Mouse (Mus musculus) heart, adult 2 months (tissue): ENCODE measurements around the gene Nudt16l1. TPM values are rescaled to one million over a fixed set of nuclear protein-coding genes. Genes with fewer than 3 reads are reported as not detected.

Experiments used
- DNase-seq, 2 experiments: peaks; one replicate each; pipeline ENCODE4 v3.0.0; 2021
- H3K27ac ChIP-seq: fragments of 200-600 bp; 2 replicates; pipeline ENCODE4 v1.8.1; 2022
- H3K27me3 ChIP-seq: fragments of 200-500 bp; 2 replicates; pipeline ENCODE4 v1.6.1; 2012; ENCODE audit warnings: mild to moderate bottlenecking, low read length, inconsistent platforms, mixed read lengths; ENCODE audit not compliant: control insufficient read depth, insufficient read depth
- H3K36me3 ChIP-seq: fragments of 200-500 bp; 2 replicates; pipeline ENCODE4 v1.6.1; 2012; ENCODE audit warnings: low read length, inconsistent platforms; ENCODE audit not compliant: control insufficient read depth, insufficient read depth
- H3K4me1 ChIP-seq: fragments of 200-500 bp; 2 replicates; pipeline ENCODE4 v1.6.1; 2011; ENCODE audit warnings: low read length; ENCODE audit not compliant: control insufficient read depth, insufficient read depth
- H3K4me3 ChIP-seq: fragments of 200-600 bp; 2 replicates; pipeline ENCODE4 v1.8.1; 2022
- H3K79me2 ChIP-seq: fragments of 200-500 bp; replicated peaks from 2 replicates; pipeline ENCODE4 v1.6.1; 2012; ENCODE audit warnings: mild to moderate bottlenecking, inconsistent platforms, low read length, moderate library complexity, mixed read lengths; ENCODE audit not compliant: control insufficient read depth, insufficient read depth
- H3K9ac ChIP-seq: fragments of 200-500 bp; 2 replicates; pipeline ENCODE4 v1.6.1; 2012; ENCODE audit warnings: low read depth, mild to moderate bottlenecking, control low read depth, inconsistent platforms, low read length, mixed read lengths
- CTCF ChIP-seq: fragments of 200-600 bp; IDR thresholded peaks from 2 replicates; pipeline ENCODE4 v1.8.1; 2022; ENCODE audit warnings: antibody characterized with exemption, mild to moderate bottlenecking, moderate library complexity
- EP300 ChIP-seq: fragments of 200-500 bp; IDR thresholded peaks from 2 replicates; pipeline ENCODE4 v1.6.1; 2011; ENCODE audit warnings: low read depth, low read length, control low read depth; ENCODE audit not compliant: insufficient read depth
- POLR2A ChIP-seq: fragments of 200-500 bp; IDR thresholded peaks from 2 replicates; pipeline ENCODE4 v1.6.1; 2011; ENCODE audit warnings: mild to moderate bottlenecking, low read depth, low read length, control low read depth; ENCODE audit not compliant: insufficient read depth
- WGBS: fragments of 180-500 bp; shearing (Covaris S2); methylation state at CpG from one replicate; pipeline ENCODE4 v1.1.7; 2018; 5-methylcytosine and 5-hydroxymethylcytosine counted together
- intact Hi-C: fragments of 180-260 bp; cut with DNase I; formaldehyde crosslinking; loops from one replicate; pipeline ENCODE4 v1.15.1; 2025
- polyA plus RNA-seq: library from polyadenylated mRNA; depleted of rRNA; stranded (reverse); fragments of >200 nt; gene quantifications from 2 replicates; pipeline ENCODE4 v1.2.3, GENCODE M21; 2012
- total RNA-seq, 2 experiments: library from RNA; stranded (reverse); gene quantifications; 2 replicates each; pipeline ENCODE4 v1.2.3; 2021

Gene Nudt16l1
- total and polyA plus RNA-seq, 3 experiments: 16.7 to 38.9 (median 17.1) TPM

GRCm38 (mm10) chr16:4935430-4935829 is 3.1 kb upstream of the Nudt16l1 start:
- H3K27ac ChIP-seq: no peak overlapping the region
- no peak overlapping the region for H3K4me3 ChIP-seq

GRCm38 (mm10) chr16:4935931-4936703 is 2.4 kb upstream of the Nudt16l1 start:
- peaks cover 12% of the 10 kb centered on the region for H3K4me1 ChIP-seq
- 37% methylated on average over 10 of the region's 10 CpGs for WGBS
- no peak overlapping the region for H3K4me3 ChIP-seq
- no peaks in the 10 kb centered on the region for H3K36me3 ChIP-seq
- peak overlapping the region; percentile 33; the same call in 1 of the 2 replicates for H3K27ac ChIP-seq
- no peak overlapping the region for H3K9ac ChIP-seq
- no peak for TF ChIP-seq EP300
- no peak for TF ChIP-seq POLR2A
- no peak for TF ChIP-seq CTCF
- DNase-seq: no peak
- intact Hi-C loops: no loop called here
- no peaks in the 10 kb centered on the region; the same call in 1 of the 2 replicates for H3K79me2 ChIP-seq
- H3K27me3 ChIP-seq: no peaks in the 10 kb centered on the region

More at GRCm38 (mm10) chr16:4935430-4935829, 3.1 kb upstream of the Nudt16l1 start:
- peaks cover 12% of the 10 kb centered on the region for H3K4me1 ChIP-seq
- no peaks in the 10 kb centered on the region for H3K36me3 ChIP-seq
- no peak for DNase-seq
- TF ChIP-seq POLR2A: no peak
- no peak for TF ChIP-seq EP300
- no peak for TF ChIP-seq CTCF
- no peaks in the 10 kb centered on the region; the same call in 1 of the 2 replicates for H3K79me2 ChIP-seq
- H3K9ac ChIP-seq: no peak overlapping the region
- H3K27me3 ChIP-seq: no peaks in the 10 kb centered on the region
- intact Hi-C loops: no loop called here
- WGBS: 95% methylated on average over 31 of the region's 31 CpGs

- Histone ChIP-seq H3K9ac (no peak overlapping the region), H3K4me3 (no peak overlapping the region), H3K4me1 (peaks cover 12% of the 10 kb centered on the region), H3K79me2 (no peaks in the 10 kb centered on the region; the same call in 1 of the 2 replicates), H3K27ac (no peak overlapping the region), H3K27me3 (no peaks in the 10 kb centered on the region), H3K36me3 (no peaks in the 10 kb centered on the region)
- DNase-seq: no peak
- WGBS: 92% methylated on average over 8 of the region's 8 CpGs
- TF ChIP-seq EP300: no peak
- no peak for TF ChIP-seq CTCF
- TF ChIP-seq POLR2A: no peak
- intact Hi-C loops: no loop called here
Observed at GRCm38 (mm10) chr16:4937351-4938190, 990 bp upstream of the Nudt16l1 start.

- H3K4me1 ChIP-seq: peaks cover 12% of the 10 kb centered on the region
- TF ChIP-seq POLR2A (peak; percentile 94), CTCF (no peak), EP300 (peak; percentile 78)
- no peaks in the 10 kb centered on the region for H3K36me3 ChIP-seq
- H3K79me2 ChIP-seq: no peaks in the 10 kb centered on the region; the same call in 1 of the 2 replicates
- H3K4me3 ChIP-seq: peak overlapping the region; percentile 83
- intact Hi-C loops: loop anchor here (1.0 kb wide), 1 partner anchor 24 kb away; no protein-coding TSS in a partner anchor
- 1% methylated on average over 28 of the region's 28 CpGs for WGBS
- no peaks in the 10 kb centered on the region for H3K27me3 ChIP-seq
- H3K9ac ChIP-seq: peak overlapping the region; percentile 88
- H3K27ac ChIP-seq: peak overlapping the region; percentile 82
- DNase-seq: peak; percentile 95
Observed at GRCm38 (mm10) chr16:4938989-4939388, 428 bp downstream of the Nudt16l1 start.

- DNase-seq: peak in 1 of 2 experiments; percentile 36
Observed at GRCm38 (mm10) chr16:4939412-4939811, 851 bp downstream of the Nudt16l1 start.

More at GRCm38 (mm10) chr16:4939412-4939811, 851 bp downstream of the Nudt16l1 start:
- 3% methylated on average over 16 of the region's 16 CpGs for WGBS
- H3K4me3 ChIP-seq: peak overlapping the region; percentile 83
- TF ChIP-seq POLR2A (no peak; the same call in 1 of the 2 replicates), EP300 (no peak), CTCF (no peak)
- H3K9ac ChIP-seq: peak overlapping the region; percentile 88
- peaks cover 12% of the 10 kb centered on the region for H3K4me1 ChIP-seq
- H3K79me2 ChIP-seq: no peaks in the 10 kb centered on the region; the same call in 1 of the 2 replicates
- intact Hi-C loops: loop anchor here (1.0 kb wide), 1 partner anchor 24 kb away; no protein-coding TSS in a partner anchor
- no peaks in the 10 kb centered on the region for H3K36me3 ChIP-seq
- peak overlapping the region; percentile 82 for H3K27ac ChIP-seq
- H3K27me3 ChIP-seq: no peaks in the 10 kb centered on the region
